Mouse (Mus musculus) erythroblast, embryonic 14.5 days (primary cell): ENCODE data around the gene Epha3. TPM values are rescaled to one million over a fixed set of nuclear protein-coding genes. Genes with fewer than 3 reads are reported as not detected.

Source experiments
- H3K27me3 ChIP-seq: 2 replicates; pipeline ENCODE4 v1.6.1; 2012; ENCODE audit warnings: inconsistent platforms; ENCODE audit not compliant: control insufficient read depth
- H3K36me3 ChIP-seq: 2 replicates; pipeline ENCODE4 v1.6.1; 2012; ENCODE audit warnings: mild to moderate bottlenecking, inconsistent platforms; ENCODE audit not compliant: control insufficient read depth
- H3K4me1 ChIP-seq: 2 replicates; pipeline ENCODE4 v1.6.1; 2012; ENCODE audit warnings: inconsistent platforms; ENCODE audit not compliant: control insufficient read depth
- H3K4me3 ChIP-seq: replicated peaks from 2 replicates; pipeline ENCODE3; 2012; ENCODE audit warnings: moderate library complexity, mild to moderate bottlenecking, inconsistent platforms
- H3K9me3 ChIP-seq: 2 replicates; pipeline ENCODE4 v1.6.1; 2012; ENCODE audit warnings: low read length, inconsistent platforms, mixed read lengths; ENCODE audit not compliant: control insufficient read depth
- GATA1 ChIP-seq: IDR thresholded peaks from 2 replicates; pipeline ENCODE4 v1.6.1; 2012; ENCODE audit warnings: low read length, inconsistent platforms, mixed read lengths
- TAL1 ChIP-seq: IDR thresholded peaks from 3 replicates; pipeline ENCODE4 v1.6.1; 2012; ENCODE audit warnings: low read length, inconsistent platforms, mixed read lengths
- polyA plus RNA-seq: library from polyadenylated mRNA; stranded (reverse); fragments of >175 nt; gene quantifications from 2 replicates; pipeline ENCODE4 v1.2.3, GENCODE M21; 2012

Epha3 gene
- polyA plus RNA-seq, 1 experiment = not detected

- Histone ChIP-seq H3K4me1 (no peaks in the 10 kb centered on the region), H3K4me3 (no peak overlapping the region), H3K27me3 (no peaks in the 10 kb centered on the region), H3K9me3 (no peaks in the 10 kb centered on the region), H3K36me3 (no peaks in the 10 kb centered on the region)
- no peak for TF ChIP-seq GATA1
- no peak for TF ChIP-seq TAL1
Observed at GRCm38 (mm10) chr16:63842911-63843310, 21.1 kb downstream of the Epha3 start.

- TF ChIP-seq TAL1 (no peak), GATA1 (no peak)
- peaks cover 6% of the 10 kb centered on the region; the same call in 1 of the 2 replicates for H3K9me3 ChIP-seq
Observed at GRCm38 (mm10) chr16:63837466-63837865, 26.5 kb downstream of the Epha3 start.

GRCm38 (mm10) chr16:63821164-63821563, 42.8 kb downstream of the Epha3 start:
- Histone ChIP-seq H3K4me1 (no peaks in the 10 kb centered on the region), H3K36me3 (no peaks in the 10 kb centered on the region), H3K27me3 (no peaks in the 10 kb centered on the region), H3K4me3 (no peak overlapping the region), H3K9me3 (no peaks in the 10 kb centered on the region)
- TF ChIP-seq GATA1 (no peak), TAL1 (no peak)

More at GRCm38 (mm10) chr16:63837466-63837865, 26.5 kb downstream of the Epha3 start:
- no peaks in the 10 kb centered on the region for H3K27me3 ChIP-seq
- H3K4me1 ChIP-seq = no peaks in the 10 kb centered on the region
- no peaks in the 10 kb centered on the region for H3K36me3 ChIP-seq
- no peak overlapping the region for H3K4me3 ChIP-seq

DNA sequence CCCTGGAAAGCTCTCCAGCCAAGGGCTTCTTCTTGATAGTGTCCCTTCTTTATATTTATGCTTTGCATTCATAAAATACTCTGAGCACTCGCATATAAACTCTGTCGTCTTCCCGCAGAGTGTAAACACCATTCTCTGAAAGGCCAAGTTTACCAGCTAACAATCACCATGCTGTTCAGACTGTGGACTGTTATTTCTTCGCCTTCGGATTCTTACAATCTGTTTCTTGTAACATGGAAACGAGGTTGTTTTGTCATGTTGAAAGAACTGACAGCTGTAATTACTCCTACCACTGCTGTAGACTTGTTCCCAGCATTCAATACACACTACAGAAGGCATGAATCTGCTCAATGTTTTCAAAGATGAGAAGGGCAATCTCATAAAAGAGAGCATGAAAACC, 46.4 kb downstream of the Epha3 start:
- Histone ChIP-seq H3K4me1 (no peaks in the 10 kb centered on the region), H3K4me3 (no peak overlapping the region), H3K27me3 (no peaks in the 10 kb centered on the region), H3K36me3 (no peaks in the 10 kb centered on the region), H3K9me3 (no peaks in the 10 kb centered on the region)
- no peak for TF ChIP-seq TAL1

DNA sequence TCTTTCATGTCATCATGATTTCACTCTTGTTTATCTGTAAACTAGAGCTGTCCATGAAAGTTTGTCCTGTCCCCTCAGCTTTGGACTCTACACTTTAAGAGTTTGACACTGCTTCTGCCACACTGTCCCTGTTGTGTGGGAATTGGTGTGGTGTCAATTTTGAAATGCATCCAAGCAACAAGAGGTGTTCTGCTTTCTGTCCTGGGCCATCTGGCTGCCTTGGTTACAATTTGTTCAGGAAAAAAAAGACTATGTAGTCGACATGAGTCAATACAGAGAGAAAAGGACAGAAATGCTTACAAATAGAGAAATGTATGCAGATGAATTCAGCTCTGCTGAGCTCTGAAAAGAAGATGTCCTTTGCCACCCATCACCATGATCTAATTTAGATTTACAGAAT, 47.3 kb downstream of the Epha3 start:
- no peaks in the 10 kb centered on the region for H3K4me1 ChIP-seq
- no peak overlapping the region for H3K4me3 ChIP-seq
- no peaks in the 10 kb centered on the region for H3K9me3 ChIP-seq
- no peaks in the 10 kb centered on the region for H3K36me3 ChIP-seq
- no peaks in the 10 kb centered on the region for H3K27me3 ChIP-seq
- TF ChIP-seq TAL1 = no peak
- no peak for TF ChIP-seq GATA1

GRCm38 (mm10) chr16:63809871-63810270, 54.1 kb downstream of the Epha3 start:
- Histone ChIP-seq H3K9me3 (peaks cover 3% of the 10 kb centered on the region; the same call in 1 of the 2 replicates), H3K36me3 (no peaks in the 10 kb centered on the region), H3K4me3 (no peak overlapping the region), H3K27me3 (no peaks in the 10 kb centered on the region), H3K4me1 (no peaks in the 10 kb centered on the region)
- no peak for TF ChIP-seq GATA1
- TF ChIP-seq TAL1 = no peak

GRCm38 (mm10) chr16:63808991-63809390, 55.0 kb downstream of the Epha3 start:
- no peaks in the 10 kb centered on the region for H3K36me3 ChIP-seq
- no peaks in the 10 kb centered on the region for H3K4me1 ChIP-seq
- no peak overlapping the region for H3K4me3 ChIP-seq
- peaks cover 3% of the 10 kb centered on the region; the same call in 1 of the 2 replicates for H3K9me3 ChIP-seq
- no peaks in the 10 kb centered on the region for H3K27me3 ChIP-seq
- no peak for TF ChIP-seq TAL1
- no peak for TF ChIP-seq GATA1

DNA sequence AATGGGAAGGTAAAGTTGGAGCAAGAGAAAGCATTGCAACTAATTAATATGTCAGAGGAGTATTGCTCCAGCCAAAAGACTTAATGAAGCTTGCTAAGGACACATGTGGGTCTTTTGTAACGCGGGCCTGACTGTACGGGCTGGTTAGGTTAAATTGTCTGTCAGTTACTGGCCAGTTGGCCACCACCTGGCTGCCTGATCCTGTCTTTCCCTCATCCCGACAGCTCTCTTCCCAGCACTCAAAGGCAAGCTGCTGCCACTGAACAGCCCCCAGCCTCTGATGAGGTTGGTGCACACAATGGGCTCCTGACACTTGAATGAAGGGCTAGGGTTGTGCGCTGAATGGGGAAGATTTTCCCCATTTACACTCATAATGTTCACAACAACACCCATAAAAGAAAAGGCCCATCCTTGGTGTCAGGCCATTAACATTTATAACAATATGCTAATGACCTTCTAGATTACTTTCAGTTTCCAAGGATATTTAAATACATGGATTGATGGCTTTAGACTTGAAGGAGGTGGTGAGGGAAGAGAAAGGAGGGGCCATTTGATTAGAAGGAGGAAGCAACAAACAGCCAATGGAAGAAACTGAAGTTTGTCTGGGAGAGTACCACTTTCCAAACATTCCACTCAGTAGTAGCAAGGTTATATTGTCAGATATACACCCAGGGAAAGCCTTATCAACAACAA, 57.4 kb downstream of the Epha3 start:
- Histone ChIP-seq H3K27me3 (no peaks in the 10 kb centered on the region), H3K36me3 (no peaks in the 10 kb centered on the region), H3K9me3 (peaks cover 3% of the 10 kb centered on the region; the same call in 1 of the 2 replicates), H3K4me1 (no peaks in the 10 kb centered on the region), H3K4me3 (no peak overlapping the region)
- TF ChIP-seq GATA1 (no peak), TAL1 (no peak)

- Histone ChIP-seq H3K27me3 (no peaks in the 10 kb centered on the region), H3K4me1 (no peaks in the 10 kb centered on the region), H3K9me3 (peaks cover 3% of the 10 kb centered on the region; the same call in 1 of the 2 replicates), H3K36me3 (no peaks in the 10 kb centered on the region), H3K4me3 (no peak overlapping the region)
- no peak for TF ChIP-seq GATA1
- no peak for TF ChIP-seq TAL1
Observed at GRCm38 (mm10) chr16:63806025-63806424, 58.0 kb downstream of the Epha3 start.

- Histone ChIP-seq H3K27me3 (no peaks in the 10 kb centered on the region), H3K4me1 (no peaks in the 10 kb centered on the region), H3K4me3 (no peak overlapping the region), H3K36me3 (no peaks in the 10 kb centered on the region), H3K9me3 (peaks cover 1% of the 10 kb centered on the region; the same call in 1 of the 2 replicates)
- TF ChIP-seq TAL1 (no peak), GATA1 (no peak)
Observed at GRCm38 (mm10) chr16:63801436-63801835, 62.5 kb downstream of the Epha3 start.
